Mouse (Mus musculus) myocyte (in vitro differentiated cells): ENCODE measurements around the gene Smpd1.

Source experiments
- CEBPB ChIP-seq: IDR thresholded peaks from 2 replicates; pipeline ENCODE4 v1.6.1; 2011; ENCODE audit warnings: mild to moderate bottlenecking, moderate library complexity; ENCODE audit not compliant: poor library complexity, insufficient read depth, severe bottlenecking
- MAX ChIP-seq: IDR thresholded peaks from one replicate; pipeline ENCODE4 v1.6.1; 2011; ENCODE audit warnings: low read depth, mild to moderate bottlenecking, control low read depth
- MYOG ChIP-seq, 3 experiments: IDR thresholded peaks; one replicate each; pipeline ENCODE4 v1.6.1; 2011; ENCODE audit warnings: control low read depth in 2 of 3, low read depth in 2 of 3, mild to moderate bottlenecking in 2 of 3; ENCODE audit not compliant: insufficient read length in 2 of 3, control insufficient read depth in 1 of 3, insufficient read depth in 1 of 3
- POLR2A ChIP-seq: IDR thresholded peaks from one replicate; pipeline ENCODE4 v1.6.1; 2011; ENCODE audit warnings: low read depth, mild to moderate bottlenecking, control low read depth, moderate library complexity; ENCODE audit not compliant: insufficient read length
- POLR2AphosphoS2 ChIP-seq: IDR thresholded peaks from one replicate; pipeline ENCODE4 v1.6.1; 2011; ENCODE audit warnings: low read depth, control low read depth; ENCODE audit not compliant: insufficient read length
- REST ChIP-seq: IDR thresholded peaks from one replicate; pipeline ENCODE4 v1.6.1; 2011; ENCODE audit warnings: mild to moderate bottlenecking, control low read depth, moderate library complexity; ENCODE audit not compliant: insufficient read depth, insufficient read length
- SRF ChIP-seq: IDR thresholded peaks from one replicate; pipeline ENCODE4 v1.6.1; 2011; ENCODE audit warnings: low read depth; ENCODE audit not compliant: control insufficient read depth, insufficient read length
- TCF12 ChIP-seq: IDR thresholded peaks from one replicate; pipeline ENCODE4 v1.6.1; 2011; ENCODE audit warnings: mild to moderate bottlenecking, control low read depth; ENCODE audit not compliant: poor library complexity, insufficient read depth, severe bottlenecking
- USF1 ChIP-seq: IDR thresholded peaks from one replicate; pipeline ENCODE4 v1.6.1; 2011; ENCODE audit warnings: low read depth, mild to moderate bottlenecking, control low read depth, moderate library complexity

DNA sequence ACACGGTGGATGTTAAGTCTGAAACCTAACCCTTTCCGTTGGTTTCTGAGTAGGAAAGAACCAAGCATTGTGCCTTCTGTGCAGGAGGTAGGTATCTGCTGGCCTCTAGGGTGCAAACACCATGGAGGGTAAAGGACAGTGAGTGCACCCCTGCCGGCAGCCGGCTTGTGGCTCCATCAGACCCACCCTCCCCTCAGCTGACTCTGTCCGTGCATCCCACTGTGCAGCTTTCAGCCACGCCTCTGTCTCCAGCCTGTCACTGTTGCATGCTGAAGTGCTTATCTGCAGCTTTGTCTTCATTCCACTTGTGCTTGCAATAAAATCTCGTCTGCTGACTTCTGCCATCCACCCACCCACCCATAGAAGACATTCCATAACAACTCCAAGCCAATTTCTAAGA is 35.9 kb downstream of the Smpd1 start:
- no peak for TF ChIP-seq SRF
- TF ChIP-seq POLR2A = no peak
- TF ChIP-seq CEBPB = no peak
- TF ChIP-seq USF1 = no peak
- TF ChIP-seq MAX = no peak
- TF ChIP-seq POLR2AphosphoS2 = no peak
- no peak for TF ChIP-seq MYOG (IDR thresholded peaks at IDR 0.05; ENCODE audit: control insufficient read depth in 1 of 3, insufficient read depth in 1 of 3, insufficient read length in 2 of 3, low read depth in 2 of 3)
- TF ChIP-seq REST = no peak
- TF ChIP-seq TCF12 = no peak
